Mouse (Mus musculus) kidney, adult 2 months (tissue): Measurements from ENCODE around the gene Hipk3.

Experiments used
- CTCF ChIP-seq: fragments of 200-500 bp; conservative IDR thresholded peaks from 2 replicates; pipeline ENCODE4 v1.5.1; 2011; ENCODE audit warnings: low read depth, mild to moderate bottlenecking, control low read depth, low read length, moderate library complexity, mixed read lengths; ENCODE audit not compliant: insufficient read depth, insufficient read length
- POLR2A ChIP-seq: fragments of 200-500 bp; IDR thresholded peaks from one replicate; pipeline ENCODE4 v1.6.1; 2011; ENCODE audit warnings: low read depth, low read length, control low read depth

DNA sequence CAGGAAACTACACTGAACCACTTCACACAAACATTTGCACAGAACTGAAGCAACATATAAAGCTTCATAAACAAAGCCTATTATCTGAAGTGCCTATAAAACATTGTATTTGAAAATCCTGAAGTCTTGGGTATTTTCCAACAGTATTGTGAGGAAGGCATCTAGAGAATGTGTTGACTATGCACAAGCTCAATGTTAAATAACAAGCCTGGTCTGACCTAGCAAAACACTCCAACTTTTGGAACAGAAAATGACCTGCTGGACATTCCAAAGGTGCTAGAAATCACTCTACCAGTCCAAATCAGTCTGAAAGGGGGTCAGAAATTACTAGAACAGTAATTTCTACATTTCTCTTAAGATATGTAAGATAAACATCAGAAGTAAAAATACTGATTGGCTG lies 12.1 kb downstream of the Hipk3 start:
- TF ChIP-seq CTCF (no peak), POLR2A (no peak)
